In genomic region chr10:100865501-100866181, GRCm38 (mm10) we compare ENCODE assay signal across 9 mouse cellular contexts.
A peak's percentile ranks its signal among the peaks of the same experiment; 100 is the strongest.
DNase-seq lines count a peak whose midpoint lies in the region; ATAC-seq lines count a peak whose summit lies in the region.
"Had no signal": no experiment of that assay in that cellular context is flagged by ENCODE, and none has a peak within 500 bp of the region (broad histone marks: within the 10 kb centered on the region; RNA-seq: fewer than 3 reads in every experiment).

No protein-coding gene starts in this region.

- H3K36me3 ChIP-seq in forebrain, embryonic 13.5 days (ENCODE audit: poor library complexity, severe bottlenecking), result no peaks in the 10 kb centered on the region
- H3K36me3 ChIP-seq in neural tube, embryonic 13.5 days, result no peaks in the 10 kb centered on the region
- H3K36me3 ChIP-seq: limb, embryonic 15.5 days had no signal

- peak overlapping the region; percentile 27 for H3K4me2 ChIP-seq in forebrain, embryonic 13.5 days
- peak overlapping the region; percentile 9; the same call in 1 of the 2 replicates for H3K4me2 ChIP-seq in neural tube, embryonic 13.5 days
- H3K4me2 ChIP-seq: limb, embryonic 15.5 days had no signal

- peak overlapping the region; percentile 12; the same call in 1 of the 2 replicates for H3K4me3 ChIP-seq in forebrain, embryonic 13.5 days
- H3K4me3 ChIP-seq in neural tube, embryonic 13.5 days, result no peak overlapping the region
- H3K4me3 ChIP-seq: limb, embryonic 15.5 days had no signal

- H3K9ac ChIP-seq in forebrain, embryonic 13.5 days, result no peak overlapping the region
- no peak overlapping the region for H3K9ac ChIP-seq in neural tube, embryonic 13.5 days
- H3K9ac ChIP-seq: limb, embryonic 15.5 days had no signal

- 4% methylated on average over 6 of the region's 6 CpGs for WGBS in forebrain, embryonic 13.5 days
- WGBS in neural tube, embryonic 13.5 days, result 14% methylated on average over 6 of the region's 6 CpGs

- H3K27ac ChIP-seq in forebrain, embryonic 13.5 days, result no peak overlapping the region; the same call in 1 of the 2 replicates
- no peak overlapping the region; the same call in 1 of the 2 replicates for H3K27ac ChIP-seq in neural tube, embryonic 13.5 days (replicated peaks)
- H3K27ac ChIP-seq: limb, embryonic 15.5 days had no signal

- H3K4me1 ChIP-seq in forebrain, embryonic 13.5 days, result peaks cover 14% of the 10 kb centered on the region
- peaks cover 4% of the 10 kb centered on the region; the same call in 1 of the 2 replicates for H3K4me1 ChIP-seq in neural tube, embryonic 13.5 days (replicated peaks)
- H3K4me1 ChIP-seq: limb, embryonic 15.5 days had no signal

- no peaks in the 10 kb centered on the region for H3K27me3 ChIP-seq in forebrain, embryonic 13.5 days
- H3K27me3 ChIP-seq in neural tube, embryonic 13.5 days, result no peaks in the 10 kb centered on the region
- H3K27me3 ChIP-seq: limb, embryonic 15.5 days had no signal

- ATAC-seq in forebrain, embryonic 13.5 days, result peak; percentile 97
- peak; percentile 92 for ATAC-seq in neural tube, embryonic 13.5 days (ENCODE audit: low read depth)
- no peak for ATAC-seq in inflammation-experienced regulatory T-cells, adult 6 months

- no peaks in the 10 kb centered on the region for H3K9me3 ChIP-seq in forebrain, embryonic 13.5 days (replicated peaks)
- H3K9me3 ChIP-seq in neural tube, embryonic 13.5 days, result no peaks in the 10 kb centered on the region
- H3K9me3 ChIP-seq: limb, embryonic 15.5 days had no signal

- peak; percentile 85 for DNase-seq in embryo, embryonic 10 days (ENCODE audit: low spot score)
- DNase-seq in layer of hippocampus, adult 8-10 months (ENCODE audit: low spot score in 2 of 2), result peak; percentile 8 to 12
- no peak for DNase-seq in testis, postnatal 14 days (ENCODE audit: low spot score)
- no peak for DNase-seq in cerebellum, adult 9-11 months
- DNase-seq: heart, postnatal 14 days had no signal

Comparison
In these comparisons a context has a peak if more than half of its experiments do, and no peak if none do; other contexts are left out.
1. DNase-seq: peak in embryo, embryonic 10 days (single experiment) and layer of hippocampus, adult 8-10 months (2 of 2); none in testis, postnatal 14 days (single experiment) and cerebellum, adult 9-11 months (single experiment).